Mouse (Mus musculus) myocyte (in vitro differentiated cells): Measurements from ENCODE around the gene Gm5072. TPM values are rescaled to one million over a fixed set of nuclear protein-coding genes. Genes with fewer than 3 reads are reported as not detected.
"Not testable (repeated sequence)": the region's sequence is repeated elsewhere in the genome, so short reads cannot be mapped to it uniquely, and the experiment has no call there.

Source experiments
- H3K27me3 ChIP-seq: one replicate; pipeline ENCODE4 v1.6.1; 2011; ENCODE audit not compliant: control insufficient read depth, insufficient read depth, insufficient read length
- H3K36me3 ChIP-seq: one replicate; pipeline ENCODE4 v1.6.1; 2011; ENCODE audit not compliant: control insufficient read depth, insufficient read depth
- H3K4me2 ChIP-seq: one replicate; pipeline ENCODE4 v1.6.1; 2011; ENCODE audit warnings: low read depth, control low read depth
- H3K4me3 ChIP-seq: one replicate; pipeline ENCODE4 v1.5.1; 2011; ENCODE audit warnings: mild to moderate bottlenecking, control low read depth, moderate library complexity
- H3K79me2 ChIP-seq: one replicate; pipeline ENCODE4 v1.6.1; 2011; ENCODE audit not compliant: control insufficient read depth, insufficient read depth
- H3ac ChIP-seq: one replicate; pipeline ENCODE4 v1.6.1; 2011; ENCODE audit not compliant: control insufficient read depth, insufficient read length
- polyA plus RNA-seq: library from polyadenylated mRNA; unstranded; fragments of >200 nt; fragmentation: generic; extraction: Trizol; gene quantifications from one replicate; pipeline ENCODE4 v1.2.1, GENCODE M21; 2012; ENCODE audit warnings: missing spikeins

Gm5072 gene
- polyA plus RNA-seq = 0.08 TPM

- not testable (repeated sequence) for H3K4me2 ChIP-seq, H3K27me3 ChIP-seq, H3K36me3 ChIP-seq, H3ac ChIP-seq, H3K79me2 ChIP-seq, H3K4me3 ChIP-seq
These were observed at the start of gene Gm5072 for GRCm38 (mm10) chrX:91392200-91392599. Gm5072 (plus strand) TSS chrX:91392500.

Other genes with a start within 250 kb of the Gm5072 start
- 0.60 TPM for gene Mageb2, start 60.8 kb upstream of the Gm5072 start, polyA plus RNA-seq
- gene Gm8914, start 87.6 kb downstream of the Gm5072 start, polyA plus RNA-seq = 0.08 TPM
- gene 1700084M14Rik, start 183.4 kb downstream of the Gm5072 start, polyA plus RNA-seq = not detected
- not detected for gene Gm14781, start 239.7 kb downstream of the Gm5072 start, polyA plus RNA-seq